In genomic region chr1:181853081-181853736, GRCm38 (mm10) we compare ENCODE assay signal across 9 mouse cellular contexts. TPM values are rescaled to one million over a fixed set of nuclear protein-coding genes. Genes with fewer than 3 reads are reported as not detected.
A peak's percentile ranks its signal among the peaks of the same experiment; 100 is the strongest.
DNase-seq lines count a peak whose midpoint lies in the region; ATAC-seq and TF ChIP-seq lines count a peak whose summit lies in the region.
"Had no signal": no experiment of that assay in that cellular context is flagged by ENCODE, and none has a peak within 500 bp of the region (broad histone marks: within the 10 kb centered on the region; RNA-seq: fewer than 3 reads in every experiment).

No protein-coding gene starts in this region.

- no peak for DNase-seq in testis, postnatal 10 days (ENCODE audit: low spot score)
- peak; percentile 77 for DNase-seq in lung, postnatal 25 days (ENCODE audit: low spot score)
- DNase-seq in spleen, postnatal 14 days (ENCODE audit: low spot score in 2 of 2): peak; percentile 59 to 68
- no peak for DNase-seq in adrenal gland, adult 8-10 months
- no peak for DNase-seq in adipocyte (ENCODE audit: low spot score)

- peak overlapping the region; percentile 69 for H3K9ac ChIP-seq in heart, embryonic 13.5 days
- 0 out of 2 replicates have a peak overlapping the region, but pooled peaks have one; percentile 6 for H3K9ac ChIP-seq in kidney, embryonic 15.5 days

- ATAC-seq in heart, embryonic 13.5 days (ENCODE audit: extremely low read depth, insufficient number of reproducible peaks, low FRiP score, low TSS enrichment): no peak
- ATAC-seq in kidney, embryonic 15.5 days (replicated peaks; ENCODE audit: low FRiP score): peak; percentile 74
- ATAC-seq: Patski had no signal

- H3K27me3 ChIP-seq in testis, adult 2 months (ENCODE audit: control insufficient read depth, insufficient read depth, low read length): no peaks in the 10 kb centered on the region; the same call in 1 of the 2 replicates
- H3K27me3 ChIP-seq in heart, embryonic 13.5 days (replicated peaks): no peaks in the 10 kb centered on the region
- 0 out of 2 replicates have a peak, but pooled peaks cover 3% of the 10 kb centered on the region for H3K27me3 ChIP-seq in kidney, embryonic 15.5 days
- H3K27me3 ChIP-seq: Patski had no signal

- no peaks in the 10 kb centered on the region for H3K9me3 ChIP-seq in heart, embryonic 13.5 days
- H3K9me3 ChIP-seq in kidney, embryonic 15.5 days (replicated peaks): no peaks in the 10 kb centered on the region; the same call in 1 of the 2 replicates

- H3K4me1 ChIP-seq in testis, adult 2 months (ENCODE audit: control insufficient read depth, insufficient read depth, low read length): peaks cover 8% of the 10 kb centered on the region
- H3K4me1 ChIP-seq in heart, embryonic 13.5 days: peaks cover 23% of the 10 kb centered on the region
- peaks cover 11% of the 10 kb centered on the region for H3K4me1 ChIP-seq in kidney, embryonic 15.5 days

- TF ChIP-seq POLR2A in testis, adult 2 months (IDR thresholded peaks at IDR 0.05; ENCODE audit: control insufficient read depth, low read depth, low read length): 0 out of 2 replicates have a peak, but pooled peaks have one; percentile 29

- H3K27ac ChIP-seq in testis, adult 2 months (ENCODE audit: control insufficient read depth, insufficient read depth, low read depth, low read length): no peak overlapping the region
- H3K27ac ChIP-seq in heart, embryonic 13.5 days (replicated peaks): no peak overlapping the region
- peak overlapping the region; percentile 73 for H3K27ac ChIP-seq in kidney, embryonic 15.5 days

- TF ChIP-seq CTCF in testis, adult 2 months (IDR thresholded peaks at IDR 0.05; ENCODE audit: control insufficient read depth, insufficient read depth, insufficient replicate concordance, low read depth, low read length): no peak

- H3K36me3 ChIP-seq in testis, adult 2 months (ENCODE audit: control insufficient read depth, insufficient read depth, low read length): no peaks in the 10 kb centered on the region
- no peaks in the 10 kb centered on the region for H3K36me3 ChIP-seq in heart, embryonic 13.5 days
- H3K36me3 ChIP-seq in kidney, embryonic 15.5 days: no peaks in the 10 kb centered on the region

- H3K4me2 ChIP-seq in heart, embryonic 13.5 days: peak overlapping the region; percentile 67
- peak overlapping the region; percentile 62 for H3K4me2 ChIP-seq in kidney, embryonic 15.5 days

- H3K4me3 ChIP-seq in testis, adult 2 months (ENCODE audit: control insufficient read depth, low read depth, low read length): peak overlapping the region; percentile 39
- H3K4me3 ChIP-seq in heart, embryonic 13.5 days: peak overlapping the region; percentile 43
- peak overlapping the region; percentile 24 for H3K4me3 ChIP-seq in kidney, embryonic 15.5 days (replicated peaks)

- WGBS in heart, embryonic 13.5 days: 11% methylated on average over 17 of the region's 21 CpGs
- WGBS in kidney, embryonic 15.5 days: 5% methylated on average over 19 of the region's 21 CpGs

RNA-seq across cellular contexts. Expression of gene Lbr, which starts 10.4 kb away (rescaled TPM):
- polyA plus RNA-seq in testis, adult 2 months (2012; rRNA removed): 11.2 and 14.2 TPM in 2 replicates
- 62.2 and 73.4 TPM in 2 replicates for polyA plus RNA-seq in heart, embryonic 13.5 days (2015; fragmentation: Nextera tagmentation; extraction: Ambion mirVana)
- polyA plus RNA-seq in kidney, embryonic 15.5 days (2015; fragmentation: Nextera tagmentation; extraction: Ambion mirVana): 112 and 114 TPM in 2 replicates
- total RNA-seq in adrenal gland, adult 8-10 months (2022): 10 to 100 TPM; 15.7 to 23.2 (median 17.6) TPM

Comparison
In these comparisons a context has a peak if more than half of its experiments do, and no peak if none do; other contexts are left out.
1. DNase-seq: peak in lung, postnatal 25 days (single experiment) and spleen, postnatal 14 days (2 of 2); none in testis, postnatal 10 days (single experiment), adrenal gland, adult 8-10 months (single experiment) and adipocyte (single experiment).
2. Peak in every context shown above with its lines, with median percentiles within 50 percentile points of each other: H3K4me3 ChIP-seq.